9 mouse cellular contexts compared by ENCODE assay signal in the genomic region with DNA sequence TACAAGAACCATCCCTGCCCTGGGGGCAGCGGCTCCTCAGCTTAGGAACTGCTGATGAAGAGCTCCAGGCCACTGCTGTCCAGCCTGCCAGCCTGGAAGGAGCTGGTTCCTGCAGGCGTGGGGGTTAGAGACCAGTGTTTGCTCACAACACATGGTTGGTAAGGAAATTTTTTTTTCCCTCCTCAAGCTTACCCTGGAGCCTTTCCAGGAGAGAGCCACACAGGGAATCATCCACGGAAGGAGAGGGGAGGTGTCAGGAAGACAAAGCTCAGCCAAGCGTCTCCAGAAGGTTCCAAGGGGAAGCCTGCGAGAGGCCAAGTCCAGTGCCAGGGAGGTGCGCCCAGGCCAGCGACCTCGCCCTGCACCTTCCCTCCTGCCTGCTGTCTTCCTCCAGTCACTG. TPM values are rescaled to one million over a fixed set of nuclear protein-coding genes. Genes with fewer than 3 reads are reported as not detected.
DNase-seq lines count a peak whose midpoint lies in the region; ATAC-seq and TF ChIP-seq lines count a peak whose summit lies in the region.
"Had no signal": no experiment of that assay in that cellular context is flagged by ENCODE, and none has a peak within 500 bp of the region (broad histone marks: within the 10 kb centered on the region; RNA-seq: fewer than 3 reads in every experiment).

No protein-coding gene starts in this region.

- intact Hi-C loops in gastrocnemius, postnatal 14 days (cut with DNase I; ENCODE audit: low total_unique reads): loop anchor here (5.0 kb wide), 1 partner anchor 178 kb away; no protein-coding TSS in a partner anchor
- intact Hi-C loops in gastrocnemius, postnatal 36 days (cut with DNase I): no loop called here

- H3K27me3 ChIP-seq in heart, postnatal 0 days (ENCODE audit: control insufficient read depth, insufficient read depth, low read length): no peaks in the 10 kb centered on the region
- no peaks in the 10 kb centered on the region for H3K27me3 ChIP-seq in lung, postnatal 0 days (replicated peaks; ENCODE audit: insufficient read depth, low read length)
- H3K27me3 ChIP-seq in thymus, adult 2 months (ENCODE audit: control insufficient read depth, insufficient read depth, low read length): no peaks in the 10 kb centered on the region
- H3K27me3 ChIP-seq: neural tube, embryonic 13.5 days had no signal

- no peak overlapping the region for H3K4me3 ChIP-seq in heart, postnatal 0 days (ENCODE audit: low read depth, low read length)
- H3K4me3 ChIP-seq in lung, postnatal 0 days (ENCODE audit: low read depth, low read length): no peak overlapping the region
- H3K4me3 ChIP-seq in thymus, adult 2 months (ENCODE audit: control insufficient read depth, insufficient read depth, low read length): no peak overlapping the region
- H3K4me3 ChIP-seq: neural tube, embryonic 13.5 days had no signal

- TF ChIP-seq EP300 in heart, postnatal 0 days (IDR thresholded peaks at IDR 0.05; ENCODE audit: low read depth): no peak
- TF ChIP-seq EP300 in lung, postnatal 0 days (IDR thresholded peaks at IDR 0.05): peak; percentile 49

- H3K36me3 ChIP-seq in heart, postnatal 0 days (replicated peaks; ENCODE audit: control insufficient read depth, insufficient read depth, low read length): peaks cover 18% of the 10 kb centered on the region
- no peaks in the 10 kb centered on the region for H3K36me3 ChIP-seq in lung, postnatal 0 days (ENCODE audit: insufficient read depth, low read length)
- no peaks in the 10 kb centered on the region for H3K36me3 ChIP-seq in thymus, adult 2 months (ENCODE audit: control insufficient read depth, insufficient read depth, low read length)
- H3K36me3 ChIP-seq: neural tube, embryonic 13.5 days had no signal

- no peak overlapping the region for H3K9ac ChIP-seq in heart, postnatal 0 days (replicated peaks; ENCODE audit: low read depth, low read length)
- H3K9ac ChIP-seq in lung, postnatal 0 days (replicated peaks; ENCODE audit: low read depth): no peak overlapping the region
- H3K9ac ChIP-seq: neural tube, embryonic 13.5 days had no signal

- peak; percentile 49 for DNase-seq in gastrocnemius, postnatal 14 days
- DNase-seq in gastrocnemius, postnatal 36 days: no peak
- peak; percentile 52 to 69 for DNase-seq in cerebellum, adult 18-20 months
- peak; percentile 54 for DNase-seq in heart, postnatal 0 days (ENCODE audit: low spot score)
- DNase-seq in lung, postnatal 0 days (ENCODE audit: low spot score): peak; percentile 51
- DNase-seq in T-cell, adult 2 months (ENCODE audit: low spot score): no peak
- no peak for DNase-seq in thymus, adult 2 months

- ATAC-seq in heart, postnatal 0 days (ENCODE audit: insufficient read depth, low read depth): peak; percentile 14
- peak; percentile 55 for ATAC-seq in lung, postnatal 0 days
- no peak for ATAC-seq in megakaryocyte-erythroid progenitor cell, adult 5-6 weeks (replicated peaks; ENCODE audit: low FRiP score, low TSS enrichment, poor library complexity, severe bottlenecking)

- peaks cover 11% of the 10 kb centered on the region; the same call in 1 of the 2 replicates for H3K4me1 ChIP-seq in heart, postnatal 0 days (ENCODE audit: control insufficient read depth, insufficient read depth)
- H3K4me1 ChIP-seq in lung, postnatal 0 days (ENCODE audit: insufficient read depth, low read depth, low read length): no peaks in the 10 kb centered on the region
- H3K4me1 ChIP-seq in thymus, adult 2 months (replicated peaks; ENCODE audit: control insufficient read depth, insufficient read depth, low read length): no peaks in the 10 kb centered on the region

- peak overlapping the region; percentile 24 for H3K27ac ChIP-seq in heart, postnatal 0 days (ENCODE audit: low read depth)
- H3K27ac ChIP-seq in lung, postnatal 0 days (ENCODE audit: low read length): no peak overlapping the region
- H3K27ac ChIP-seq in thymus, adult 2 months (ENCODE audit: control insufficient read depth, insufficient read depth, low read length): no peak overlapping the region
- H3K27ac ChIP-seq: neural tube, embryonic 13.5 days had no signal

- no peak for TF ChIP-seq CTCF in heart, postnatal 0 days (IDR thresholded peaks at IDR 0.05; ENCODE audit: low read depth)
- no peak for TF ChIP-seq CTCF in lung, postnatal 0 days (IDR thresholded peaks at IDR 0.05)
- no peak for TF ChIP-seq CTCF in thymus, adult 2 months (IDR thresholded peaks at IDR 0.05; ENCODE audit: borderline replicate concordance, control insufficient read depth, extremely low read depth, insufficient read depth, low read length, poor library complexity)

- H3K9me3 ChIP-seq in heart, postnatal 0 days (replicated peaks; ENCODE audit: control insufficient read depth, low read length): no peaks in the 10 kb centered on the region
- H3K9me3 ChIP-seq in lung, postnatal 0 days (ENCODE audit: low read length): no peaks in the 10 kb centered on the region
- H3K9me3 ChIP-seq: neural tube, embryonic 13.5 days had no signal

- 35% methylated on average over 8 of the region's 8 CpGs for WGBS in heart, postnatal 0 days
- 37% methylated on average over 8 of the region's 8 CpGs for WGBS in lung, postnatal 0 days
- 97% methylated on average over 8 of the region's 8 CpGs for WGBS in thymus, adult 2 months

- no peak overlapping the region for H3K4me2 ChIP-seq in heart, postnatal 0 days (ENCODE audit: low read depth, low read length)
- H3K4me2 ChIP-seq in lung, postnatal 0 days (replicated peaks; ENCODE audit: low read depth, low read length): no peak overlapping the region
- H3K4me2 ChIP-seq: neural tube, embryonic 13.5 days had no signal

- no peak for TF ChIP-seq POLR2A in thymus, adult 2 months (IDR thresholded peaks at IDR 0.05; ENCODE audit: control insufficient read depth, extremely low read depth, insufficient read depth, low read length, poor library complexity)

RNA-seq across cellular contexts. Expression of gene Smyd2, which starts 42.2 kb away (rescaled TPM):
- 100 to 1,000 TPM; 148 to 151 TPM for total RNA-seq in gastrocnemius, postnatal 14 days (2021)
- 100 to 1,000 TPM; 276 to 290 TPM for total RNA-seq in gastrocnemius, postnatal 36 days (2021)
- total RNA-seq in heart, postnatal 0 days (2014; rRNA removed; ENCODE audit: low replicate concordance): 218 and 234 TPM in 2 replicates
- 219 and 239 TPM in 2 replicates for polyA plus RNA-seq in heart, postnatal 0 days (2015; fragmentation: Nextera tagmentation; extraction: Ambion mirVana)
- polyA plus RNA-seq in lung, postnatal 0 days (2015; fragmentation: Nextera tagmentation; extraction: Ambion mirVana): 34.3 and 35.9 TPM in 2 replicates
- 101 and 125 TPM in 2 replicates for total RNA-seq in megakaryocyte-erythroid progenitor cell, adult 5-6 weeks (2014; fragmentation: Nextera tagmentation)
- total RNA-seq in megakaryocyte-erythroid progenitor cell, adult 5-6 weeks (2017): 152 and 155 TPM in 2 replicates
- polyA plus RNA-seq in thymus, adult 2 months (2012; rRNA removed): 33.2 and 36.5 TPM in 2 replicates

Comparison
In these comparisons a context has a peak if more than half of its experiments do, and no peak if none do; other contexts are left out.
1. DNase-seq: peak in gastrocnemius, postnatal 14 days (single experiment), cerebellum, adult 18-20 months (2 of 2), heart, postnatal 0 days (single experiment) and lung, postnatal 0 days (single experiment); none in gastrocnemius, postnatal 36 days (0 of 2), T-cell, adult 2 months (single experiment) and thymus, adult 2 months (single experiment).